Mouse (Mus musculus) embryonic facial prominence, embryonic 13.5 days (tissue): Measurements from ENCODE around the gene Itpripl2. TPM values are rescaled to one million over a fixed set of nuclear protein-coding genes. Genes with fewer than 3 reads are reported as not detected.

Experiments
- ATAC-seq: fragments of 200-750 bp; cut with Nextera tagmentation; 2 replicates; pipeline ENCODE4 v1.8.0; 2017; ENCODE audit warnings: low read depth; ENCODE audit not compliant: insufficient number of reproducible peaks, insufficient read depth, low FRiP score, low TSS enrichment
- H3K27ac ChIP-seq: fragments of 300-500 bp; sonication (generic); 2 replicates; pipeline ENCODE4 v1.5.1; 2015; ENCODE audit warnings: moderate library complexity, mild to moderate bottlenecking, inconsistent platforms
- H3K27me3 ChIP-seq: fragments of 300-500 bp; sonication (generic); 2 replicates; pipeline ENCODE4 v1.6.1; 2015; ENCODE audit warnings: mild to moderate bottlenecking, inconsistent platforms
- H3K36me3 ChIP-seq: fragments of 300-500 bp; sonication (generic); 2 replicates; pipeline ENCODE4 v1.6.1; 2015; ENCODE audit warnings: mild to moderate bottlenecking, inconsistent platforms
- H3K4me1 ChIP-seq: fragments of 300-500 bp; sonication (generic); 2 replicates; pipeline ENCODE4 v1.6.1; 2015; ENCODE audit warnings: inconsistent platforms
- H3K4me2 ChIP-seq: fragments of 300-500 bp; sonication (generic); 2 replicates; pipeline ENCODE4 v1.6.1; 2015; ENCODE audit warnings: moderate library complexity, mild to moderate bottlenecking, inconsistent platforms
- H3K4me3 ChIP-seq: fragments of 300-500 bp; sonication (generic); 2 replicates; pipeline ENCODE4 v1.5.1; 2015; ENCODE audit warnings: mild to moderate bottlenecking, inconsistent platforms
- H3K9ac ChIP-seq: fragments of 300-500 bp; sonication (generic); 2 replicates; pipeline ENCODE4 v1.6.1; 2015; ENCODE audit warnings: mild to moderate bottlenecking, inconsistent platforms
- H3K9me3 ChIP-seq: fragments of 300-500 bp; sonication (generic); 2 replicates; pipeline ENCODE4 v1.6.1; 2016; ENCODE audit warnings: inconsistent platforms
- WGBS: fragments of 180-500 bp; shearing (Covaris S2); methylation state at CpG from one replicate; pipeline ENCODE4 v1.1.7; 2015; ENCODE audit warnings: mixed read lengths; 5-methylcytosine and 5-hydroxymethylcytosine counted together
- polyA plus RNA-seq: library from polyadenylated mRNA; unstranded; fragments of >200 nt; fragmentation: Nextera tagmentation; extraction: Ambion mirVana; gene quantifications from 2 replicates; pipeline ENCODE4 v1.2.1, GENCODE M21; 2015

Gene Itpripl2
- polyA plus RNA-seq, 1 experiment from 2014 or later, result 5.9 TPM

- no peak overlapping the region for H3K9ac ChIP-seq
- ATAC-seq, result no peak
These were observed 9.8 kb downstream of the Itpripl2 start for GRCm38 (mm10) chr7:118482001-118482400.

GRCm38 (mm10) chr7:118481047-118481810 is 10.5 kb downstream of the Itpripl2 start:
- Histone ChIP-seq H3K9ac (no peak overlapping the region), H3K4me3 (no peak overlapping the region), H3K9me3 (no peaks in the 10 kb centered on the region), H3K4me2 (no peak overlapping the region), H3K36me3 (peaks cover 10% of the 10 kb centered on the region; the same call in 1 of the 2 replicates), H3K27ac (no peak overlapping the region), H3K4me1 (no peaks in the 10 kb centered on the region), H3K27me3 (no peaks in the 10 kb centered on the region)
- 77% methylated on average over 10 of the region's 10 CpGs for WGBS
- ATAC-seq, result no peak

More at GRCm38 (mm10) chr7:118482001-118482400, 9.8 kb downstream of the Itpripl2 start:
- Histone ChIP-seq H3K27ac (no peak overlapping the region), H3K36me3 (peaks cover 10% of the 10 kb centered on the region; the same call in 1 of the 2 replicates), H3K9me3 (no peaks in the 10 kb centered on the region), H3K4me1 (no peaks in the 10 kb centered on the region), H3K27me3 (no peaks in the 10 kb centered on the region), H3K4me2 (no peak overlapping the region), H3K4me3 (no peak overlapping the region)
- WGBS, result 81% methylated on average over 2 of the region's 2 CpGs

DNA sequence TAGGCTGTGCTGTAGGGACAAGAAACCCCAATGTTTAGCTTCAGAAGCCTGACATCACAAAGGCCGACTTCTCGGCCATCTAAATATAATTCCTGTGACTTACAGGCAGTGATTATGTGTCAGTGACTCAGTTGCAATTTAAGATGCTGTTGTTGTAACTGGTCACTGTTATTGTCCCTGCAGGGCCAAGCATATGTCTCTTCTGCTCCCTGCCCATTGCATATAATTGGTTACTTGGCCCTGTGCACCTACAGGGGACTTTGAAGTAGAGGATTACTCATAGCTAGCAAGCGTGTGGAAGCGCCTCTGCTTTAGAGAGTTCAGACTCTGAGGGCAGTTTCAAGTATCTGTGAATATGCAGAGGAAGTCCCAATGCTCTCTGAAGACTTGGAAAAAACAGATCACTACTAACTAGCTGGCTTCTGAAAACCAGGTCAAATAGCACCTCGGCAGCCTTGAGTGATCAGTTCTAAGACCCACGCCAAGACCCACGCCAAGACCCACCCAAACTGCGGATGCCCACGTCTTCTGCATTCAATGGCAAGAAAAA is 11.5 kb downstream of the Itpripl2 start:
- no peaks in the 10 kb centered on the region for H3K4me1 ChIP-seq
- H3K27me3 ChIP-seq, result no peaks in the 10 kb centered on the region
- 0 out of 2 replicates have a peak, but pooled peaks cover under 1% of the 10 kb centered on the region for H3K9me3 ChIP-seq
- ATAC-seq, result no peak
- no peak overlapping the region for H3K27ac ChIP-seq
- no peak overlapping the region for H3K9ac ChIP-seq
- peaks cover 10% of the 10 kb centered on the region; the same call in 1 of the 2 replicates for H3K36me3 ChIP-seq
- no peak overlapping the region for H3K4me2 ChIP-seq
- no peak overlapping the region for H3K4me3 ChIP-seq
- 82% methylated on average over 9 of the region's 9 CpGs for WGBS

DNA sequence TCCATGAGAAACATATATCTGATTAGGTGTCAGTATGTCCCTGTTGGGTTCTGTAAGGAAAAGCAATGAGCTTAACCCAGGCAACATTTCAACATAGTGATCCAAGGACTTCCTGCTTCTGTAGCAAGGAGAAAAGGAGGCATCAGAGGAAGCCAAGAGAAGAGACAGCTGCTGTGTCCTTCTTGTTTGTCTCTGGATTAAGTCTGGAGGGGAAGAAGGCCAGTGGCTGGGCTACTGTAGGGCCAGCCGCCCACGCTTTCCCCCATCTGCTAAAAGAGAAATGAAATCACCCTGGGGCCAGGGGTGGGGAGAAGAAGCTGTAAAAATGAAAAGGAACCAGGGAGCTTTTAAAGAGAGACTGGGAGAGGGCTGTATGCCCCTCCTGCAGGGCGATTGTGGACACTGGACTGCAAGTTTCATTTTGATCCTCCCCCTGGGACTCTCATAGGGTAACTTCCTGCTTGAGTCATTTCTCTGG is 12.9 kb downstream of the Itpripl2 start:
- Histone ChIP-seq H3K4me2 (no peak overlapping the region), H3K27ac (no peak overlapping the region), H3K4me1 (no peaks in the 10 kb centered on the region), H3K4me3 (no peak overlapping the region), H3K9ac (no peak overlapping the region), H3K9me3 (peaks cover 7% of the 10 kb centered on the region; the same call in 1 of the 2 replicates), H3K27me3 (no peaks in the 10 kb centered on the region), H3K36me3 (0 out of 2 replicates have a peak, but pooled peaks cover under 1% of the 10 kb centered on the region)
- WGBS, result 44% methylated on average over 3 of the region's 3 CpGs
- ATAC-seq, result no peak

GRCm38 (mm10) chr7:118476428-118476827 is 15.3 kb downstream of the Itpripl2 start:
- Histone ChIP-seq H3K9ac (no peak overlapping the region), H3K36me3 (no peaks in the 10 kb centered on the region), H3K4me1 (no peaks in the 10 kb centered on the region), H3K27me3 (no peaks in the 10 kb centered on the region), H3K4me2 (no peak overlapping the region), H3K9me3 (peaks cover 7% of the 10 kb centered on the region; the same call in 1 of the 2 replicates), H3K27ac (no peak overlapping the region), H3K4me3 (no peak overlapping the region)
- WGBS, result 58% methylated on average over 5 of the region's 5 CpGs
- ATAC-seq, result no peak

DNA sequence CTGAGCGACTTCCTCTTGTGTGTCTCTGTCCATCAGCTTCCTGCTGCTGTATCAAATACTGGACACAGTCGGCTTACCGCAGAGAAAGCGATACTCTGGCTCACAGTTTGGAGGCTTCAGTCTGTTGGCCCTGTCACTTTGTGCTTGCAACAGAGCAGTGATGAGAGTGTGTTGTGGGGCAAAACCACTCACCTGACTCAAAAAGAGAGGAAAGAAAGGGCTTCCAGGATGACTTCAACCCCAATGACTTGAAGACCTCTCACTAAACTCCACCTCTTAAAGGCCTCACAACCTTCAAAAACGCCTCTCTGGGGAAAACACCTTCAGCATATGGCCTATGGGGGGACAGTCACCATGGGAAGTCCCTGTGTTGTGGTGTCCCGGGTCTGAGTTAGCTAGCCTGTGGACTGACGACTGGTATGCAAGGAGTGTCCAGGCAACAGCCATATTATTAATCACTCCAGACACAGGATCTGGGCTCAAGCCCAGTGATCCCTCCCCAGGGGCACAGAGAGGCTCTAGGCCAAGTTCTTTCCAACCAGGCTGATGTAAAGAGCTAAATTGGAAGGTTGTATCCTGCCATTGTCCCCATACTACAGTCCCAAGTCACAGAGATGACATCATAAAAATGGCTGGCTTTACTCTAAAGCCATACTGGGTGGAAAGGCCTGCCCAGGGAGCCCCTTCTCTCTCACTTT is 16.6 kb downstream of the Itpripl2 start:
- Histone ChIP-seq H3K9ac (no peak overlapping the region), H3K36me3 (no peaks in the 10 kb centered on the region), H3K27ac (no peak overlapping the region), H3K4me1 (no peaks in the 10 kb centered on the region), H3K4me3 (no peak overlapping the region), H3K27me3 (no peaks in the 10 kb centered on the region), H3K4me2 (no peak overlapping the region), H3K9me3 (peaks cover 7% of the 10 kb centered on the region; the same call in 1 of the 2 replicates)
- 83% methylated on average over 7 of the region's 7 CpGs for WGBS
- ATAC-seq, result no peak

GRCm38 (mm10) chr7:118472886-118473285 is 18.9 kb downstream of the Itpripl2 start:
- no peaks in the 10 kb centered on the region for H3K4me1 ChIP-seq
- no peak overlapping the region for H3K4me2 ChIP-seq
- H3K27me3 ChIP-seq, result no peaks in the 10 kb centered on the region
- no peak overlapping the region for H3K9ac ChIP-seq
- no peak for ATAC-seq
- no peak overlapping the region for H3K27ac ChIP-seq
- 92% methylated on average over 1 of the region's 1 CpGs for WGBS
- no peak overlapping the region for H3K4me3 ChIP-seq
- H3K9me3 ChIP-seq, result peaks cover 7% of the 10 kb centered on the region; the same call in 1 of the 2 replicates
- no peaks in the 10 kb centered on the region for H3K36me3 ChIP-seq

GRCm38 (mm10) chr7:118468060-118468459 is 23.7 kb downstream of the Itpripl2 start:
- Histone ChIP-seq H3K4me1 (peaks cover 2% of the 10 kb centered on the region; the same call in 1 of the 2 replicates), H3K27ac (no peak overlapping the region), H3K27me3 (no peaks in the 10 kb centered on the region), H3K4me3 (no peak overlapping the region), H3K4me2 (no peak overlapping the region), H3K9me3 (no peaks in the 10 kb centered on the region), H3K9ac (no peak overlapping the region), H3K36me3 (no peaks in the 10 kb centered on the region)
- 88% methylated on average over 3 of the region's 3 CpGs for WGBS
- no peak for ATAC-seq

DNA sequence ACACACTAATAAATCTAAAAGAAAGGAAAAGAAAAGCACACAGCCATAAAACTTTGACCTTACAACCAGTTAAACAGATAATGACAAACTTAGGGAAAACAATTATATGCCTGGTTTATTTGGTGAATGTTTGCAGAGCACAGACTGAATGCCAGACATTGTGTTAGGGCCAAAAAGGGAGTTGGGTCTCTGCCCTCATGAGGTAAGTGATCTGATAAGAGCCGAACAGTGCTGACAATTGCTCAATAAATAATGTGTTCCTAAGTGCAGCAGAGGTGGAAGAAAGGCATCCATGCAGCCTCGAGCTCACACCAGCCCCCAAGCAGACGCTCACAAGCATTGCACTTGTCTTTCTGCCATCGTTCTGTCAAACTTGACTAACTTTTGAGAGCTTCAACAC is 27.3 kb downstream of the Itpripl2 start:
- Histone ChIP-seq H3K9me3 (no peaks in the 10 kb centered on the region), H3K27ac (no peak overlapping the region), H3K9ac (no peak overlapping the region), H3K4me3 (no peak overlapping the region), H3K36me3 (no peaks in the 10 kb centered on the region), H3K4me2 (no peak overlapping the region), H3K27me3 (no peaks in the 10 kb centered on the region), H3K4me1 (peaks cover 5% of the 10 kb centered on the region; the same call in 1 of the 2 replicates)
- ATAC-seq, result no peak
- 63% methylated on average over 4 of the region's 4 CpGs for WGBS

DNA sequence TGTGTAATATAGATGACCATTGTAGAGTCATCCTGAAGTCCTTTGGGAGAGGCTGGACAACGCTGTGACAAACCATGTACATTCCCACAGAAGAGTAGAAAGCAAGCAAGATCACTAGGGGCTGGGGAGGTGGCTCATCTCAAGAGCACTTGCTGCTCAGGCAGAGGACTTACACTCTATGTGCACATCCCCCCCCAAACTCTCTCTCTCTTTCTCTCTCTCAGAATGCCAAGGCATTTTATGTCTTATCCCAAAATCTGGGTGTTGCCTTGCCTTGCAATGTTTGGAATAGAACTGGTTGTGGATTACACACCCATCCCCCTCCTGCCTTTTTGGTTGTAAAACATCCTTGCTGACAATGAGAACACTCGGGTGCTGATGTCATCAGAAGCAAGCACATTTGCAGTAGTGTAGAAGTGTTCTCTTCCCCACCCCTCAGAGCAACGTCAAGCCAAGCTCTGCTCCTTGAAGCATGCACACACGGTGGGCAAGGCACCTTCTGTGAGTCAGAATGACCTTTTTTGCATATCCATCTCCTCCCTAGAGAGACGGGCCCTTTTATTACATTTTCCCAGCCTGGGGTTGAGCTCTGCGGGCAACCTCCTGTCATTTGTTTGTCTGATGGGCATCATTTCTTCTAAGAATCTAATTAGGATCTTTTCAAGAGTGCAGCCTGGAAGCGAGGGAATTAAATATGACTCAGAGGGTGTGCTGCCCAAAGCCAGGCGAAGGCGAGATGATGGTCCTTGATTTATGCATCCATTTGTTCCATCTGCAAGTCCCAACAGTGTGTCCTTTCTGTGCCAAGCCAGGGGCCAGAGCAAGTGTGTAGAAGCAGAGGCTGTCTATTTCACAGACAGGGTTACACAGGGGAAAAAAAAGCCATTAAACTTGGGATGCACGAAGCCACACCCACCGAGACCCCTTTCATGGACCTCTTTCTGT is 28.7 kb downstream of the Itpripl2 start:
- Histone ChIP-seq H3K27ac (no peak overlapping the region), H3K4me2 (no peak overlapping the region), H3K4me1 (peaks cover 5% of the 10 kb centered on the region; the same call in 1 of the 2 replicates), H3K27me3 (no peaks in the 10 kb centered on the region), H3K36me3 (no peaks in the 10 kb centered on the region), H3K9me3 (no peaks in the 10 kb centered on the region), H3K4me3 (no peak overlapping the region), H3K9ac (no peak overlapping the region)
- WGBS, result 53% methylated on average over 11 of the region's 11 CpGs
- ATAC-seq, result no peak
